In the genomic region with DNA sequence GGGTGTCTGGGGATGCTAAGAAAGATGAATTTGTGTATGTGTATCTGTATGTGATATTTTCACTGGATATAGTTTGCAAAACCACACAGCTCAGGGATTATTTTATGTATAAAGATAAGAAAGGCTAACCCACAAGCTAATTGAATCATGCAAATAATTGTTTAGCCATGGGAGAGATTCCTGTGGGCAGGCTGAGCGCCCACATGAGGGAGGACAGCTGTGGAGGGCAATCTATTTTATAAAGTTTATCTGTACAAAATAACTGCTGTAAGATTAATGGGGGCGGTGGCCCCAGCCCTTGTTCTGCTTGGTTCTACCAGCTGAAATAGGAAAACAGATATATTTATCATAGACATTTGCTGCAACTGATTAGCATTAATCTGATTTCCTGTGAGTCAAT, we compare ENCODE assay signal across 21 mouse cellular contexts.
"Had no signal": no experiment of that assay in that cellular context is flagged by ENCODE, and none has a peak within 500 bp of the region (broad histone marks: within the 10 kb centered on the region; RNA-seq: fewer than 3 reads in every experiment).

No protein-coding gene starts in this region.

- H3K36me3 ChIP-seq: intestine, embryonic 15.5 days had no signal

- H3K9ac ChIP-seq: heart, embryonic 12.5 days; hindbrain, embryonic 12.5 days; hindbrain, embryonic 14.5 days; intestine, embryonic 15.5 days; limb, embryonic 13.5 days; limb, embryonic 15.5 days; liver, embryonic 12.5 days; liver, embryonic 14.5 days had no signal

- ATAC-seq: hindbrain, embryonic 16.5 days; inflammation-experienced regulatory T-cells, adult 6 months; intestine, embryonic 15.5 days; intestine, postnatal 0 days; liver, embryonic 12.5 days had no signal

- H3K4me1 ChIP-seq: heart, embryonic 12.5 days; intestine, embryonic 15.5 days; limb, embryonic 15.5 days; liver, embryonic 12.5 days had no signal

- DNase-seq: gastrocnemius, postnatal 14 days; gastrocnemius, postnatal 36 days; heart, adult 18-20 months; heart, postnatal 10 days; kidney, adult 18-20 months; kidney, adult 8-10 months; kidney, postnatal 25 days had no signal

- H3K4me3 ChIP-seq: heart, embryonic 12.5 days; hindbrain, embryonic 12.5 days; intestine, embryonic 15.5 days; layer of hippocampus, adult 2 months; left cerebral cortex, adult 2 months; limb, embryonic 13.5 days; limb, embryonic 15.5 days; liver, embryonic 12.5 days had no signal

- H3K27ac ChIP-seq: hindbrain, embryonic 12.5 days; hindbrain, embryonic 14.5 days; intestine, embryonic 15.5 days; kidney, postnatal 0 days; layer of hippocampus, adult 2 months; left cerebral cortex, adult 2 months; limb, embryonic 13.5 days; limb, embryonic 15.5 days; liver, embryonic 12.5 days; liver, embryonic 14.5 days had no signal

- H3K9me3 ChIP-seq: heart, embryonic 12.5 days; hindbrain, embryonic 12.5 days; intestine, embryonic 15.5 days; limb, embryonic 13.5 days; limb, embryonic 15.5 days; liver, embryonic 12.5 days had no signal

- H3K4me2 ChIP-seq: heart, embryonic 12.5 days; hindbrain, embryonic 12.5 days; hindbrain, embryonic 14.5 days; intestine, embryonic 15.5 days; limb, embryonic 13.5 days; limb, embryonic 15.5 days; liver, embryonic 12.5 days had no signal

- H3K27me3 ChIP-seq: heart, embryonic 12.5 days; hindbrain, embryonic 12.5 days; intestine, embryonic 15.5 days; limb, embryonic 13.5 days; limb, embryonic 15.5 days; liver, embryonic 12.5 days had no signal
